Mouse (Mus musculus) brain, embryonic 14.5 days (tissue): ENCODE results near the gene Gda.

Experiments
- CTCF ChIP-seq: fragments of 200-500 bp; IDR thresholded peaks from 2 replicates; pipeline ENCODE4 v1.5.1; 2012; ENCODE audit warnings: inconsistent platforms, mild to moderate bottlenecking, moderate library complexity, borderline replicate concordance; ENCODE audit not compliant: insufficient read depth, insufficient read length; ENCODE audit errors: extremely low read depth
- POLR2A ChIP-seq: fragments of 200-500 bp; IDR thresholded peaks from 2 replicates; pipeline ENCODE4 v1.6.1; 2012; ENCODE audit warnings: mild to moderate bottlenecking, inconsistent platforms, borderline replicate concordance; ENCODE audit not compliant: poor library complexity, insufficient read depth, insufficient read length, severe bottlenecking; ENCODE audit errors: extremely low read depth

DNA sequence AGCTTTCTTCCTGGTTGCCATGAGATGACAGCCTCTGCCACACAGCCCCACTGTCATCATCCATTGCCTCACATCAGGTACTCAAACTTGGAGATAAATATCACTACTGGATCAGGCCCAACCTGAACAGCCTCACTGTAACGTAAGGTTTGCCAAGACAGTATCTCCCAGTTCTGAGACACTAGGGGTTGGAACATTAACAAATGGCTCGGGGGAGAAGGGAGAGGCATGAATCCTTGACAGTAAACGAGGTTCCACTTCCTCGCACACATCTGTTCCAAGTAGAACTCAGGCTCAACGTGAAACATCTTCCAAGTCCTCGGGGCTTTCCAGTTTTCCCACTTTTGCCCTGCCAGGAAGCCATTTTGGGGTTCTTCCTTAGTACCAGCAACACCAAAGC is 123.6 kb downstream of the Gda start:
- TF ChIP-seq POLR2A (no peak), CTCF (no peak)
